Mouse (Mus musculus) midbrain, embryonic 10.5 days (tissue): ENCODE results near the gene Rdm1. TPM values are rescaled to one million over a fixed set of nuclear protein-coding genes. Genes with fewer than 3 reads are reported as not detected.

Source experiments
- DNase-seq: peaks from one replicate; pipeline ENCODE4 v3.0.0-alpha.2; 2017; ENCODE audit warnings: low spot score
- H3K27ac ChIP-seq: fragments of 300-500 bp; sonication (generic); replicated peaks from 2 replicates; pipeline ENCODE4 v1.5.1; 2016; ENCODE audit warnings: mild to moderate bottlenecking
- H3K27me3 ChIP-seq: fragments of 300-500 bp; sonication (generic); 2 replicates; pipeline ENCODE4 v1.6.1; 2016; ENCODE audit warnings: low read depth, mild to moderate bottlenecking; ENCODE audit not compliant: poor library complexity, severe bottlenecking
- H3K36me3 ChIP-seq: fragments of 300-500 bp; sonication (generic); 2 replicates; pipeline ENCODE4 v1.6.1; 2016; ENCODE audit warnings: mild to moderate bottlenecking, moderate library complexity
- H3K4me1 ChIP-seq: fragments of 300-500 bp; sonication (generic); 2 replicates; pipeline ENCODE4 v1.6.1; 2016
- H3K4me3 ChIP-seq: fragments of 300-500 bp; sonication (generic); 2 replicates; pipeline ENCODE4 v1.5.1; 2016; ENCODE audit warnings: mild to moderate bottlenecking, moderate library complexity
- H3K9me3 ChIP-seq: fragments of 300-500 bp; sonication (generic); replicated peaks from 2 replicates; pipeline ENCODE4 v1.6.1; 2016; ENCODE audit warnings: mild to moderate bottlenecking
- WGBS: fragments of 180-500 bp; shearing (Covaris S2); methylation state at CpG from one replicate; pipeline ENCODE4 v1.1.7; 2016; 5-methylcytosine and 5-hydroxymethylcytosine counted together
- polyA plus RNA-seq: library from polyadenylated mRNA; unstranded; fragments of >200 nt; fragmentation: Nextera tagmentation; extraction: Ambion mirVana; gene quantifications from 2 replicates; pipeline ENCODE4 v1.2.1, GENCODE M21; 2016

Gene Rdm1
- polyA plus RNA-seq, 1 experiment from 2014 or later, result 35.2 TPM

GRCm38 (mm10) chr11:101665636-101665992, 38.6 kb downstream of the Rdm1 start:
- 2% methylated on average over 24 of the region's 24 CpGs for WGBS
- Histone ChIP-seq H3K4me3 (peak overlapping the region; percentile 73), H3K36me3 (no peaks in the 10 kb centered on the region), H3K27ac (peak overlapping the region; percentile 80), H3K4me1 (peaks cover 36% of the 10 kb centered on the region), H3K9me3 (no peaks in the 10 kb centered on the region), H3K27me3 (peaks cover 16% of the 10 kb centered on the region)
- no peak for DNase-seq

DNA sequence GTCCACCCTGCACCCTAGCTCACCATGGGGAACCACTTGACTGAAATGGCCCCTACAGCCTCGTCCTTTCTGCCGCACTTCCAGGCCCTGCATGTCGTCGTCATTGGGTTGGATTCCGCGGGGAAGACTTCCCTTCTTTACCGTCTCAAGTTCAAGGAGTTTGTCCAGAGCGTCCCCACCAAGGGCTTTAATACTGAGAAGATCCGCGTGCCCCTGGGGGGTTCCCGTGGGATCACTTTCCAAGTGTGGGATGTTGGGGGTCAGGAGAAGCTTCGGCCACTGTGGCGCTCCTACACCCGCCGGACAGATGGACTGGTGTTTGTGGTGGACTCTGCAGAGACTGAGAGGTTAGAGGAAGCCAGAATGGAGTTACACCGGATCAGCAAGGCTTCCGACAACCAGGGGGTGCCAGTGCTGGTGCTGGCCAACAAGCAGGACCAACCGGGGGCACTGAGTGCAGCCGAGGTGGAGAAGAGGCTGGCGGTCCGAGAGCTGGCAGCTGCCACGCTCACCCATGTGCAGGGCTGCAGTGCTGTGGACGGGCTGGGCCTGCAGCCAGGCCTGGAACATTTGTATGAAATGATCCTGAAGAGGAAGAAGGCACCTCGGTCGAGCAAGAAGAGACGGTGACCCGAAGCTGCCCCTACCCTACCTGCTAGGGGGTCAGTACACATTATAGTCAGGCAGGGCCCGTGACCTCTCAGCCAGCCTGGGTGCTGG, 39.8 kb downstream of the Rdm1 start:
- no peak for DNase-seq
- H3K27ac ChIP-seq, result no peak overlapping the region
- no peaks in the 10 kb centered on the region for H3K36me3 ChIP-seq
- peak overlapping the region; percentile 30 for H3K4me3 ChIP-seq
- H3K27me3 ChIP-seq, result peaks cover 16% of the 10 kb centered on the region
- H3K9me3 ChIP-seq, result no peaks in the 10 kb centered on the region
- WGBS, result 82% methylated on average over 28 of the region's 28 CpGs
- peaks cover 36% of the 10 kb centered on the region for H3K4me1 ChIP-seq

- WGBS, result 79% methylated on average over 14 of the region's 14 CpGs
- Histone ChIP-seq H3K4me3 (no peak overlapping the region), H3K9me3 (no peaks in the 10 kb centered on the region), H3K27ac (0 out of 2 replicates have a peak overlapping the region, but pooled peaks have one; percentile 25), H3K36me3 (no peaks in the 10 kb centered on the region), H3K27me3 (peaks cover 16% of the 10 kb centered on the region), H3K4me1 (peaks cover 39% of the 10 kb centered on the region)
- DNase-seq, result no peak
Observed at GRCm38 (mm10) chr11:101667871-101668532, 41.0 kb downstream of the Rdm1 start.

DNA sequence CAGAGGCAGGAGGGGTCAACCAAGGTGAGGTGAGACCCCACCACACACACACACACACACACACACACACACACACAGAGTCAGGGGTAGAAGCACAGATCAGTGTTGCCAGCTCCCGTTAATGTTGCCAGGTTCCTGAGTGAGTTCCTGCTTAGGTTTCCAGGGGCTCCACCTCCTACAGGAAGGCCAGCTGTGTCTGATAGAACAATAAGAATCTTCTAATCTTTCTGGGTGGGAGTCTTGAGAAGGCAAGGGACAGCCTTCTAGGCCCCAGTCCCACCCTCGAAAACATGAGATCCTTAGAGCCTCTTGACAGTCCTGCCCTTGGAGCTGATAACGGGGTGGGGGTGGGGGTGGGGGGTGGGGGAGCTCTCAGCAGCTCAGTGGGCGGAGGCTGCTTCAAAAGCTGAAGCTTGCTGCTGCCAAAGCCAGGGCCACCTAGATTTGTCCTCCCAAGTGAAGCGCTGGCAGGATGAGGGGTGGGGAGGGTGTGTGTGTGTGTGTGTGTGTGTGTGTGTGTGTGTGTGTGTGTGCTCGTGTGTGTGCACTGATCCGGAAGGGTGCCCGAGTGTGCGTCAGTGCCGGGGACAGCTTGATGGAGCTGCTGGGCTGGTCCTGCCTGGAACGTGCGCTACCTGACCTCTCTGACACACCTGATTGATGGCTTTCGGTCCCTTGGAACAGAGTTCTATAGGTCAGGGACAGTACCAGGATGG, 41.7 kb downstream of the Rdm1 start:
- peaks cover 46% of the 10 kb centered on the region for H3K4me1 ChIP-seq
- no peaks in the 10 kb centered on the region for H3K36me3 ChIP-seq
- H3K4me3 ChIP-seq, result no peak overlapping the region
- H3K9me3 ChIP-seq, result no peaks in the 10 kb centered on the region
- DNase-seq, result no peak
- H3K27ac ChIP-seq, result 0 out of 2 replicates have a peak overlapping the region, but pooled peaks have one; percentile 25
- H3K27me3 ChIP-seq, result peaks cover 16% of the 10 kb centered on the region
- WGBS, result 65% methylated on average over 13 of the region's 13 CpGs

GRCm38 (mm10) chr11:101670334-101670733, 43.3 kb downstream of the Rdm1 start:
- Histone ChIP-seq H3K27me3 (peaks cover 16% of the 10 kb centered on the region), H3K9me3 (no peaks in the 10 kb centered on the region), H3K4me1 (peaks cover 40% of the 10 kb centered on the region), H3K27ac (no peak overlapping the region), H3K36me3 (no peaks in the 10 kb centered on the region), H3K4me3 (no peak overlapping the region)
- 82% methylated on average over 1 of the region's 1 CpGs for WGBS
- no peak for DNase-seq

DNA sequence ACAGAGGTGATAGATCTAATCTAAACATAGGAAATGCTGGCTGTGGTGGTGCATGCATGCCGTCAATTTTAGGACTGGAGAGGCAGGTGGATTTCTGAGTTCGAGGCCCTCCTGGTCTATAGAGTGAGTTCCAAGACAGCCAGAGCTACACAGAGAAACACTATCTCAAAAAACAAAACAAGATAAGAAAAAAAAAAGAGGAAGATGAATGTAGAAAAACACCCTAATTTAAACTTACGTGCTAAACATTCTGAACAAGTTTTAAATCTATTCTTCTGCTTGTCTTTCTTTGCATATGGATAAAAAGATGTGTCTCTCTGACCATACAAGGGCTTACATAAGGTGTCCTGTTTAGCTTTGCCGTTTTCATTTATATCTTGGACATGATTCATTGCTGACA, 44.3 kb downstream of the Rdm1 start:
- 87% methylated on average over 4 of the region's 4 CpGs for WGBS

DNA sequence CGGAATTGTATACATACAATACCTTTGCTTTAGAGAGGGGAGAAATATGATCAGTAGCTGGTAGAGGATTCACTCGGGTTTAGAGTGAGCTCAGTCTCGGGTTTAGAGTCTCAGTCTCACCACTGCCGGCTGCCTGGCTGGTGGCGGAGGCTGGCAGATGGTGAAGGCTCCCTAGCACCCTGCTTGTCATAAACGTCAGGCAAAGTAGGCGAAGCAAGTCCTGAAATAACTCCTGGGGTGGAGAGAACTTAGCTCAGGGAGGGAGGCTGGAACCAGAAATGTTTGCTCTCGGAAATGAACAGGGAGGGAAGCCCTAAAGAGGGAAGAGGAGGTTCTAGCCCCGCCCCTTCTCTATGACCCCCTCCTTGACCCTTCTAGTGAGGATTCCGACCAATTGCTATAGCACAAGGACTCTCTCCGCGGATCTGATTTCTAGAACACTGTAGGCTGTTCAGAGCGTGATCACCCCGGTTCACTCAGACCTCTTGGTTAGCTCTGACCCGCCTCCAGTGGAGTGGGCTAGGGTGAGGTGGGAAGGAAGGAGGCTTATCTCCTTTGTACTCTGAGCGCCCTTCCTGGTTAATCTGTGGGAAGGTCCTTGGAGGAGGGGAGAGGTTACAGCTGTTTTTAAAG, 46.1 kb downstream of the Rdm1 start:
- no peaks in the 10 kb centered on the region for H3K27me3 ChIP-seq
- 45% methylated on average over 16 of the region's 16 CpGs for WGBS
- peak overlapping the region; percentile 15; the same call in 1 of the 2 replicates for H3K27ac ChIP-seq
- H3K9me3 ChIP-seq, result no peaks in the 10 kb centered on the region
- no peak for DNase-seq
- peaks cover 23% of the 10 kb centered on the region for H3K4me1 ChIP-seq
- no peaks in the 10 kb centered on the region for H3K36me3 ChIP-seq
- no peak overlapping the region for H3K4me3 ChIP-seq

More for the DNA sequence above, 44.3 kb downstream of the Rdm1 start:
- no peak overlapping the region for H3K4me3 ChIP-seq
- H3K4me1 ChIP-seq, result peaks cover 35% of the 10 kb centered on the region
- peaks cover 11% of the 10 kb centered on the region for H3K27me3 ChIP-seq
- no peak for DNase-seq
- H3K27ac ChIP-seq, result no peak overlapping the region
- no peaks in the 10 kb centered on the region for H3K36me3 ChIP-seq
- no peaks in the 10 kb centered on the region for H3K9me3 ChIP-seq

GRCm38 (mm10) chr11:101674106-101674505, 47.1 kb downstream of the Rdm1 start:
- Histone ChIP-seq H3K9me3 (no peaks in the 10 kb centered on the region), H3K4me3 (no peak overlapping the region), H3K27me3 (no peaks in the 10 kb centered on the region), H3K36me3 (no peaks in the 10 kb centered on the region), H3K4me1 (peaks cover 14% of the 10 kb centered on the region), H3K27ac (no peak overlapping the region)
- DNase-seq, result no peak
- WGBS, result 88% methylated on average over 5 of the region's 5 CpGs

DNA sequence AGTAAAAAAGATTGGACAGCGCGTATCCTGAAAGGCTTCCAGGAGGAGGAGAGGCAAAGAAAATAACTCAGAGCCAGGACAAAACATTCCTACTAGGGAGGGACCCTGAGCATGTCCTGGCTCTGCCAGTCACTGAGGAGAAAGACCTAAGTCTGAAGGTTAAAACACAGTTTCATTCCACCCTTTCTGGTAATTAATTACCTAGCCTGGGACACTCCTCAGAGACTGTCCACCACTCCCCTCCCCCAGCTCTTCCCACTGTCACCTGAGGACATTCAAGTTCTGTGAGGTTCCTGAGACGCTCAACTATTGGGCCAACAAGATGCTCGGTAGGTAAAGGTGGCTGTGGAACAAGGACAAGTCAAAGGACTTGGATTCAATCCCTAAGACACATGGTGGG, 48.4 kb downstream of the Rdm1 start:
- peaks cover 15% of the 10 kb centered on the region for H3K4me1 ChIP-seq
- no peaks in the 10 kb centered on the region for H3K9me3 ChIP-seq
- no peak overlapping the region for H3K27ac ChIP-seq
- no peak overlapping the region for H3K4me3 ChIP-seq
- WGBS, result 95% methylated on average over 4 of the region's 4 CpGs
- no peaks in the 10 kb centered on the region for H3K27me3 ChIP-seq
- DNase-seq, result no peak
- no peaks in the 10 kb centered on the region for H3K36me3 ChIP-seq

GRCm38 (mm10) chr11:101677655-101678054, 50.7 kb downstream of the Rdm1 start:
- H3K9me3 ChIP-seq, result no peaks in the 10 kb centered on the region
- DNase-seq, result no peak
- no peak overlapping the region for H3K27ac ChIP-seq
- no peak overlapping the region for H3K4me3 ChIP-seq
- H3K27me3 ChIP-seq, result no peaks in the 10 kb centered on the region
- H3K36me3 ChIP-seq, result no peaks in the 10 kb centered on the region
- peaks cover 21% of the 10 kb centered on the region for H3K4me1 ChIP-seq
- WGBS, result 86% methylated on average over 12 of the region's 12 CpGs

DNA sequence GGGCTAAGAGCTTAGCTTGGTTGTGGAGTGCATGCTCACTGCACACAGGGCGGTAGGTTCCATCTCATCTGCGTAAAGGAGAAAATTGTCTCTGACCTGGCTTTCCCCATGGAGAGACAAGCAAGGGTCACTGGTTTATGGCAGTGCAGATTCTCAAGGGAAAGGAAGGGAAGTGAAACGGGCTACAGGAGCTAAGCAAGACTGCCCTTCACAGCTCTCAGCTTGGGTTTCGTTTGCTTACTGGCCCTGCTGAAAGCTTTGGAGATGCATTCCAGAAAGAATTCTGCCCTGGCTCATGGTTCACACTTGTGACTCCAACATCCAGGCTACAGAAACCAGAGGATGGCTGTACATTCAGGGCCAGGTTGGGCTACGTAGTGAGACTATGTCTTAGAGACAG, 51.8 kb downstream of the Rdm1 start:
- WGBS, result 83% methylated on average over 5 of the region's 5 CpGs
- no peak for DNase-seq
- no peaks in the 10 kb centered on the region for H3K9me3 ChIP-seq
- no peak overlapping the region for H3K27ac ChIP-seq
- H3K4me3 ChIP-seq, result no peak overlapping the region
- H3K4me1 ChIP-seq, result peaks cover 11% of the 10 kb centered on the region
- no peaks in the 10 kb centered on the region for H3K36me3 ChIP-seq
- H3K27me3 ChIP-seq, result no peaks in the 10 kb centered on the region

DNA sequence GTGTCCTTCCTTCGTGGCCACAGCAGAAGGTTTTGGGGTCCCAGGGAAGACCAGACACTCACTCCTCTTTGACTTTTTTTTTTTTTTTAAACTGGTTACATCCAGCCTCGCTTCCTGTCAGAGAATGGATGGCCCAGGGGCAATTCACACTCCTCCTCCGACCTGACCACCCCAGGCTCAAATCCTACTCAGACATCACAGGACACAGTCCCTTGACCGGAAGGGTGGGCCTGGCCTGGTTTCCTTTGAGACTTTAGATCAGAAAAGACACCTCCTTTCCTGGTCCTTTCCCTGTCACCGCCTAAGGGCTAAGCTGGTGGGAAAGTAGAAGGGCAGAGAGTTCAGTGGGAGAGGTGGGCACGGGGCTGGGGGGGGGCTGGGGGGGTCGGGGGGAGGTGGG, 52.9 kb downstream of the Rdm1 start:
- no peak for DNase-seq
- no peaks in the 10 kb centered on the region for H3K27me3 ChIP-seq
- no peak overlapping the region for H3K4me3 ChIP-seq
- WGBS, result 59% methylated on average over 7 of the region's 7 CpGs
- H3K27ac ChIP-seq, result peak overlapping the region; percentile 59; the same call in 1 of the 2 replicates
- peaks cover 11% of the 10 kb centered on the region for H3K4me1 ChIP-seq
- H3K9me3 ChIP-seq, result no peaks in the 10 kb centered on the region
- H3K36me3 ChIP-seq, result no peaks in the 10 kb centered on the region
